Mouse (Mus musculus) neural tube, embryonic 12.5 days (tissue): ENCODE data around the gene Olfr635. TPM values are rescaled to one million over a fixed set of nuclear protein-coding genes. Genes with fewer than 3 reads are reported as not detected.

ENCODE experiments used
- ATAC-seq: fragments of 200-750 bp; cut with Nextera tagmentation; 2 replicates; pipeline ENCODE4 v1.8.0; 2017; ENCODE audit warnings: low read depth, mild to moderate bottlenecking, moderate TSS enrichment, moderate library complexity; ENCODE audit not compliant: low FRiP score
- H3K27ac ChIP-seq: fragments of 300-500 bp; sonication (generic); 2 replicates; pipeline ENCODE4 v1.5.1; 2016
- H3K27me3 ChIP-seq: fragments of 300-500 bp; sonication (generic); replicated peaks from 2 replicates; pipeline ENCODE4 v1.6.1; 2016; ENCODE audit warnings: mild to moderate bottlenecking
- H3K36me3 ChIP-seq: fragments of 300-500 bp; sonication (generic); 2 replicates; pipeline ENCODE4 v1.6.1; 2016; ENCODE audit warnings: mild to moderate bottlenecking
- H3K4me1 ChIP-seq: fragments of 300-500 bp; sonication (generic); 2 replicates; pipeline ENCODE4 v1.6.1; 2016
- H3K4me2 ChIP-seq: fragments of 300-500 bp; sonication (generic); replicated peaks from 2 replicates; pipeline ENCODE4 v1.6.1; 2016; ENCODE audit warnings: mild to moderate bottlenecking
- H3K4me3 ChIP-seq: fragments of 300-500 bp; sonication (generic); 2 replicates; pipeline ENCODE4 v1.5.1; 2016
- H3K9ac ChIP-seq: fragments of 300-500 bp; sonication (generic); 2 replicates; pipeline ENCODE4 v1.6.1; 2016; ENCODE audit warnings: mild to moderate bottlenecking
- H3K9me3 ChIP-seq: fragments of 300-500 bp; sonication (generic); 2 replicates; pipeline ENCODE4 v1.6.1; 2016; ENCODE audit warnings: mild to moderate bottlenecking
- WGBS: fragments of 180-500 bp; shearing (Covaris S2); methylation state at CpG from one replicate; pipeline ENCODE4 v1.1.7; 2016; 5-methylcytosine and 5-hydroxymethylcytosine counted together
- polyA plus RNA-seq: library from polyadenylated mRNA; unstranded; fragments of >200 nt; fragmentation: Nextera tagmentation; extraction: Ambion mirVana; gene quantifications from 2 replicates; pipeline ENCODE4 v1.2.1, GENCODE M21; 2016

The Olfr635 gene
- polyA plus RNA-seq, 1 experiment from 2014 or later: not detected

GRCm38 (mm10) chr7:104026978-104027377 is 56.0 kb downstream of the Olfr635 start:
- WGBS: 86% methylated on average over 3 of the region's 3 CpGs
- H3K9ac ChIP-seq: no peak overlapping the region
- no peaks in the 10 kb centered on the region for H3K27me3 ChIP-seq
- no peaks in the 10 kb centered on the region for H3K4me1 ChIP-seq
- H3K36me3 ChIP-seq: no peaks in the 10 kb centered on the region
- no peak for ATAC-seq
- H3K9me3 ChIP-seq: no peaks in the 10 kb centered on the region
- no peak overlapping the region for H3K4me3 ChIP-seq
- H3K27ac ChIP-seq: no peak overlapping the region
- no peak overlapping the region for H3K4me2 ChIP-seq

- no peaks in the 10 kb centered on the region for H3K9me3 ChIP-seq
- 80% methylated on average over 1 of the region's 1 CpGs for WGBS
- no peaks in the 10 kb centered on the region for H3K27me3 ChIP-seq
- no peaks in the 10 kb centered on the region for H3K4me1 ChIP-seq
- H3K4me2 ChIP-seq: no peak within 1 kb of the TSS
- H3K36me3 ChIP-seq: no peaks in the 10 kb centered on the region
- no peak for ATAC-seq
- no peak within 1 kb of the TSS for H3K4me3 ChIP-seq
- H3K9ac ChIP-seq: no peak within 1 kb of the TSS
- no peak within 1 kb of the TSS for H3K27ac ChIP-seq
Observed at GRCm38 (mm10) chr7:104035145-104035544, 64.2 kb downstream of the Olfr635 start, which contains the start of gene Olfr641. TSS of gene Olfr641 (plus strand) at chr7:104035445.

Other genes with a start within 250 kb of the Olfr635 start
- gene Olfr628, start 240.8 kb upstream of the Olfr635 start, polyA plus RNA-seq: not detected in 2 replicates
- not detected in 2 replicates for gene Olfr629, start 226.2 kb upstream of the Olfr635 start, polyA plus RNA-seq
- not detected in 2 replicates for gene Olfr630, start 213.8 kb upstream of the Olfr635 start, polyA plus RNA-seq
- gene Olfr69, start 199.6 kb upstream of the Olfr635 start, polyA plus RNA-seq: not detected in 2 replicates
- not detected in 2 replicates for gene Olfr68, start 191.5 kb upstream of the Olfr635 start, polyA plus RNA-seq
- not detected in 2 replicates for gene Olfr67, start 179.3 kb upstream of the Olfr635 start, polyA plus RNA-seq
- 662 and 699 TPM in 2 replicates for gene Hbb-bt, start 157.2 kb upstream of the Olfr635 start, polyA plus RNA-seq
- gene Hbb-bs, start 143.1 kb upstream of the Olfr635 start, polyA plus RNA-seq: 567 and 639 TPM in 2 replicates
- 0.38 TPM in 1 of 2 replicates, not detected in the other for gene Hbb-bh2, start 130.6 kb upstream of the Olfr635 start, polyA plus RNA-seq
- gene Hbb-bh1, start 128.0 kb upstream of the Olfr635 start, polyA plus RNA-seq: 483 and 495 TPM in 2 replicates
- gene Hbb-y, start 117.9 kb upstream of the Olfr635 start, polyA plus RNA-seq: 6,731 and 6,931 TPM in 2 replicates
- not detected in 2 replicates for gene Olfr66, start 84.9 kb upstream of the Olfr635 start, polyA plus RNA-seq
- gene Olfr64, start 76.7 kb upstream of the Olfr635 start, polyA plus RNA-seq: not detected in 2 replicates
- gene Olfr65, start 67.7 kb upstream of the Olfr635 start, polyA plus RNA-seq: not detected in 2 replicates
- not detected in 2 replicates for gene Olfr631, start 42.3 kb upstream of the Olfr635 start, polyA plus RNA-seq
- not detected in 2 replicates for gene Olfr632, start 36.8 kb upstream of the Olfr635 start, polyA plus RNA-seq
- not detected in 2 replicates for gene Olfr633, start 26.7 kb upstream of the Olfr635 start, polyA plus RNA-seq
- not detected in 2 replicates for gene Olfr638, start 27.6 kb downstream of the Olfr635 start, polyA plus RNA-seq
- gene Olfr639, start 46.2 kb downstream of the Olfr635 start, polyA plus RNA-seq: not detected in 2 replicates
- not detected in 2 replicates for gene Olfr640, start 54.4 kb downstream of the Olfr635 start, polyA plus RNA-seq
- not detected in 2 replicates for gene Olfr641, start 64.3 kb downstream of the Olfr635 start, polyA plus RNA-seq
- gene Olfr642, start 81.5 kb downstream of the Olfr635 start, polyA plus RNA-seq: not detected in 2 replicates
- not detected in 2 replicates for gene 4930516K23Rik, start 90.3 kb downstream of the Olfr635 start, polyA plus RNA-seq
- gene Olfr644, start 100.7 kb downstream of the Olfr635 start, polyA plus RNA-seq: not detected in 2 replicates
- not detected in 2 replicates for gene Olfr645, start 114.3 kb downstream of the Olfr635 start, polyA plus RNA-seq
- not detected in 2 replicates for gene Olfr646, start 133.7 kb downstream of the Olfr635 start, polyA plus RNA-seq
- not detected in 2 replicates for gene Ubqln5, start 158.7 kb downstream of the Olfr635 start, polyA plus RNA-seq
- gene Olfr643, start 166.3 kb downstream of the Olfr635 start, polyA plus RNA-seq: not detected in 2 replicates
- gene Ubqln3, start 172.1 kb downstream of the Olfr635 start, polyA plus RNA-seq: not detected in 2 replicates
- not detected in 2 replicates for gene Ubqlnl, start 179.4 kb downstream of the Olfr635 start, polyA plus RNA-seq
- not detected in 2 replicates for gene Olfm5, start 193.7 kb downstream of the Olfr635 start, polyA plus RNA-seq
- 0.43 and 0.56 TPM in 2 replicates for gene Olfr648, start 212.2 kb downstream of the Olfr635 start, polyA plus RNA-seq
- gene Olfr649, start 224.8 kb downstream of the Olfr635 start, polyA plus RNA-seq: not detected in 2 replicates
- 1.2 TPM in 2 replicates for gene Trim6, start 247.6 kb downstream of the Olfr635 start, polyA plus RNA-seq